Mouse (Mus musculus) ES-E14 (cell line): Measurements from ENCODE around the gene Sucla2.

Experiments
- CHD2 ChIP-seq: IDR thresholded peaks from 2 replicates; pipeline ENCODE4 v1.6.1; 2014; ENCODE audit warnings: mild to moderate bottlenecking, low read depth, low read length, inconsistent platforms
- HCFC1 ChIP-seq: IDR thresholded peaks from 2 replicates; pipeline ENCODE4 v1.6.1; 2012; ENCODE audit warnings: low read length, inconsistent platforms, borderline replicate concordance; ENCODE audit not compliant: insufficient read depth
- ZNF384 ChIP-seq: IDR thresholded peaks from 2 replicates; pipeline ENCODE4 v1.6.1; 2012; ENCODE audit warnings: low read depth, low read length, inconsistent platforms

DNA sequence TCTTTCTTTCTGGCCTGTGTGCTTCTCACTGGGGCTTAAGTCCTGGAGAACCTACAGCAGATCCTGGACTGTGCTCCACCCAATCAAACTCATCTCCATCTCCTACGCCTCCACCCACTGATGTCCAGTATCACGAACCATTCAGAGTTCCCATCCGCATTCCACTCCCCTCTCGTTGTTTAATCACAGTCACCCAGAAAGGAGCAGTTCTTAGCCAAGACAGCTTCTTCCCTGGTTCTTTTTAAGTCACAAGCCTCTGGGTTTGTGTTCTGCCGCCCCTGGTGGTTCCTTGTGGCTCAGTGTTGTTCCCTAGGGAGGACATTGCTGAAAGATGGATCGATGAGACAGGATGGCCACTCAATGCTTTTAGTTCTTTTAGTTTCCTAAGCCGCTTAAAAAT is 29.4 kb upstream of the Sucla2 start:
- no peak for TF ChIP-seq HCFC1
- no peak for TF ChIP-seq CHD2
- no peak for TF ChIP-seq ZNF384
